Mouse (Mus musculus): ENCODE data around the gene Tas2r124. TPM values are rescaled to one million over a fixed set of nuclear protein-coding genes. Genes with fewer than 3 reads are reported as not detected.

The Tas2r124 gene
- polyA plus RNA-seq, 1 experiment from 2014 or later = not detected

Other genes starting within 250 kb of the Tas2r124 start
- not detected in 2 replicates for gene Prh1, start 184.9 kb upstream of the Tas2r124 start, polyA plus RNA-seq (2014; fragmentation: Nextera tagmentation; extraction: Ambion mirVana)
- not detected in 2 replicates for gene Prp2, start 158.8 kb upstream of the Tas2r124 start, polyA plus RNA-seq (2014; fragmentation: Nextera tagmentation; extraction: Ambion mirVana)
- gene A630073D07Rik, start 103.2 kb upstream of the Tas2r124 start, polyA plus RNA-seq (2014; fragmentation: Nextera tagmentation; extraction: Ambion mirVana) = not detected in 2 replicates
- not detected in 2 replicates for gene Tas2r120, start 97.8 kb upstream of the Tas2r124 start, polyA plus RNA-seq (2014; fragmentation: Nextera tagmentation; extraction: Ambion mirVana)
- gene Tas2r121, start 53.7 kb upstream of the Tas2r124 start, polyA plus RNA-seq (2014; fragmentation: Nextera tagmentation; extraction: Ambion mirVana) = not detected in 2 replicates
- not detected in 2 replicates for gene Tas2r122, start 42.8 kb upstream of the Tas2r124 start, polyA plus RNA-seq (2014; fragmentation: Nextera tagmentation; extraction: Ambion mirVana)
- gene Tas2r115, start 16.7 kb upstream of the Tas2r124 start, polyA plus RNA-seq (2014; fragmentation: Nextera tagmentation; extraction: Ambion mirVana) = not detected in 2 replicates
- gene Tas2r102, start 7.4 kb downstream of the Tas2r124 start, polyA plus RNA-seq (2014; fragmentation: Nextera tagmentation; extraction: Ambion mirVana) = not detected in 2 replicates
- gene Tas2r136, start 23.4 kb downstream of the Tas2r124 start, polyA plus RNA-seq (2014; fragmentation: Nextera tagmentation; extraction: Ambion mirVana) = not detected in 2 replicates
- gene Tas2r117, start 48.1 kb downstream of the Tas2r124 start, polyA plus RNA-seq (2014; fragmentation: Nextera tagmentation; extraction: Ambion mirVana) = not detected in 2 replicates
- gene Tas2r123, start 92.4 kb downstream of the Tas2r124 start, polyA plus RNA-seq (2014; fragmentation: Nextera tagmentation; extraction: Ambion mirVana) = not detected in 2 replicates
- gene Tas2r116, start 100.7 kb downstream of the Tas2r124 start, polyA plus RNA-seq (2014; fragmentation: Nextera tagmentation; extraction: Ambion mirVana) = not detected in 2 replicates
- gene Tas2r110, start 113.3 kb downstream of the Tas2r124 start, polyA plus RNA-seq (2014; fragmentation: Nextera tagmentation; extraction: Ambion mirVana) = not detected in 2 replicates
- gene Tas2r113, start 138.3 kb downstream of the Tas2r124 start, polyA plus RNA-seq (2014; fragmentation: Nextera tagmentation; extraction: Ambion mirVana) = not detected in 2 replicates
- gene Tas2r125, start 154.9 kb downstream of the Tas2r124 start, polyA plus RNA-seq (2014; fragmentation: Nextera tagmentation; extraction: Ambion mirVana) = not detected in 2 replicates
- gene Tas2r129, start 196.4 kb downstream of the Tas2r124 start, polyA plus RNA-seq (2014; fragmentation: Nextera tagmentation; extraction: Ambion mirVana) = not detected in 2 replicates
- not detected in 2 replicates for gene Tas2r131, start 203.2 kb downstream of the Tas2r124 start, polyA plus RNA-seq (2014; fragmentation: Nextera tagmentation; extraction: Ambion mirVana)
- not detected in 2 replicates for gene Tas2r109, start 226.2 kb downstream of the Tas2r124 start, polyA plus RNA-seq (2014; fragmentation: Nextera tagmentation; extraction: Ambion mirVana)

Measured in kidney, embryonic 14.5 days (tissue).